Mouse (Mus musculus): ENCODE results near the gene Rcl1. TPM values are rescaled to one million over a fixed set of nuclear protein-coding genes. Genes with fewer than 3 reads are reported as not detected.

Rcl1 gene
- 22.3 and 31.4 TPM in 2 replicates for polyA plus RNA-seq (2012; rRNA removed)
- 52.1 and 54.8 TPM in 2 replicates for polyA plus RNA-seq (2014; fragmentation: Nextera tagmentation; extraction: Ambion mirVana)

DNA sequence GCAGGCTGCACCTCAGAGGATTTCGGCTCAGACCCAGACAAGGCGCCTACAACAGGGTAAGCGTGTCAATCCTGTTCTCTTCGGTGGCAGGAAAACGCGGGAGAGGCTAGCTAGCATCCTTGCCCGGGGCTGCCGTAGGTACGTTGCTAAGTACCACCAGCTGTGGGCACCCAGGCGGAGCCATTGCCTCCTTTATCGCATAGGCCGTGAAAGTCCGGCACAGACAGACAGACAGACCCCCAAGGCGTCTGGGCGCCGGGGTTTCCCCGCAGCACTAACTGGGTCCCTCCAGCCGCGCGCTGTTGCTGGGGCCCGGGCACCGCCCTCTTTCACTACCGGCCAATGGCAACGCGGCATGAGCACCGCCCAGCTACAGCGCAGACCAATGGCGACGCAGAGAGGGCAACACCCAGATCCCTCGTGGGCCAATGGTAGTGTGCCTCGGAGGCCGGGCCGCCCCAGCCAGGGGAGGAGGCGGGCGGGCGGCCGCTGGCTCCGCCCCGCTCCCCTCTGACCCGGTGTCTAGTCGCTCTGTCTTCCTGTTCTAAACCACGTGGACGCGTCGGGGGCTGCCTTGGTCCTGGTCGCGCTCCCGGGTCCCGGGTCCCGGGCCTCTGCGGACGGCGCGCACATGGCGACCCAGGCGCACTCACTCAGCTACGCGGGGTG is at the start of gene Rcl1:
Rcl1 (plus strand) TSS at position 502 of the 669 bp plus-strand sequence.
- no peaks in the 10 kb centered on the region for H3K27me3 ChIP-seq (ENCODE audit: control insufficient read depth, insufficient read depth, low read length)
- no peaks in the 10 kb centered on the region for H3K36me3 ChIP-seq (replicated peaks; ENCODE audit: control insufficient read depth, insufficient read depth, low read depth)
- peaks cover 4 to 16% of the 10 kb centered on the region in 2 experiments for H3K4me1 ChIP-seq (replicated peaks; ENCODE audit: control insufficient read depth in 2 of 2, insufficient read depth in 2 of 2, low read length in 1 of 2)
- H3K4me2 ChIP-seq (ENCODE audit: low read depth), result peak within 1 kb of the TSS; percentile 100
- peak within 1 kb of the TSS; percentile 61 for H3K27ac ChIP-seq
- peak within 1 kb of the TSS; percentile 90 for H3K9ac ChIP-seq (replicated peaks)
- DNase-seq (ENCODE audit: low read depth in 3 of 3, low spot score in 3 of 3) (peak; percentile 94 to 95 (median 95)), ATAC-seq (ENCODE audit: insufficient read depth) (peak; percentile 100)
- H3K4me3 ChIP-seq (ENCODE audit: insufficient read depth in 1 of 2, low read depth in 2 of 2, low read length in 2 of 2), result peak within 1 kb of the TSS; percentile 89 to 93
- no peaks in the 10 kb centered on the region for H3K9me3 ChIP-seq (ENCODE audit: control insufficient read depth, low read length)
- TF ChIP-seq CTCF (IDR thresholded peaks at IDR 0.05; ENCODE audit: low read depth), result no peak
- TF ChIP-seq EP300 (IDR thresholded peaks at IDR 0.05; ENCODE audit: low read depth), result no peak; the same call in 1 of the 2 replicates
- WGBS (ENCODE audit: insufficient replicate concordance), result under 1% methylated on average over 58 of the region's 58 CpGs

DNA sequence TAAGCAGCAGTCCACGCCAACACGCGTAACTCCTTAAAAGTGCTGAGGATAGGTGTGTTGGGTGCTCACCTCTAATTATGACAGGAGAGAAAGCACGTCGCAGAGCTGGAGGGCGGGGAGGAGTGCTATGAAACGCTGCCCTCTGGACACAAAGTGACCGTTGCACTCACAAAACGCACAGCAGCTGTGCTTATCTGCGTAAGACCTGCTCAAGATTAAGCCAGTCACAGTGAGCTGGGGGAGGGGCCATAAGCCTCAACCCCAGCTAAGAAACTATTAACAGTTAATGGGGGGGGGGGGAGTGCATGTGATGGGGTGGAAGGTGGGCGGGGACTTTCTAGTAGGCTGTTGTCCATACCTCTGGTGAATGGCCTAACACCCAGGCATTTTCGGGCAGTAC is 48.4 kb upstream of the Rcl1 start:
- H3K9me3 ChIP-seq (ENCODE audit: control insufficient read depth, low read length), result no peaks in the 10 kb centered on the region
- H3K4me3 ChIP-seq (ENCODE audit: insufficient read depth in 1 of 2, low read depth in 2 of 2, low read length in 2 of 2), result no peak overlapping the region
- DNase-seq (ENCODE audit: low read depth in 3 of 3, low spot score in 3 of 3) (no peak), ATAC-seq (ENCODE audit: insufficient read depth) (no peak)
- H3K4me2 ChIP-seq (ENCODE audit: low read depth), result no peak overlapping the region
- no peaks in the 10 kb centered on the region for H3K36me3 ChIP-seq (replicated peaks; ENCODE audit: control insufficient read depth, insufficient read depth, low read depth)
- TF ChIP-seq CTCF (IDR thresholded peaks at IDR 0.05; ENCODE audit: low read depth), result no peak
- TF ChIP-seq EP300 (IDR thresholded peaks at IDR 0.05; ENCODE audit: low read depth), result no peak
- no peaks in the 10 kb centered on the region for H3K27me3 ChIP-seq (ENCODE audit: control insufficient read depth, insufficient read depth, low read length)
- 44% methylated on average over 12 of the region's 12 CpGs for WGBS (ENCODE audit: insufficient replicate concordance)
- H3K9ac ChIP-seq (replicated peaks), result no peak overlapping the region
- peaks cover 0 to 20% of the 10 kb centered on the region in 2 experiments; a peak in 2 of 4 replicates for H3K4me1 ChIP-seq (replicated peaks; ENCODE audit: control insufficient read depth in 2 of 2, insufficient read depth in 2 of 2, low read length in 1 of 2)
- H3K27ac ChIP-seq, result no peak overlapping the region

DNA sequence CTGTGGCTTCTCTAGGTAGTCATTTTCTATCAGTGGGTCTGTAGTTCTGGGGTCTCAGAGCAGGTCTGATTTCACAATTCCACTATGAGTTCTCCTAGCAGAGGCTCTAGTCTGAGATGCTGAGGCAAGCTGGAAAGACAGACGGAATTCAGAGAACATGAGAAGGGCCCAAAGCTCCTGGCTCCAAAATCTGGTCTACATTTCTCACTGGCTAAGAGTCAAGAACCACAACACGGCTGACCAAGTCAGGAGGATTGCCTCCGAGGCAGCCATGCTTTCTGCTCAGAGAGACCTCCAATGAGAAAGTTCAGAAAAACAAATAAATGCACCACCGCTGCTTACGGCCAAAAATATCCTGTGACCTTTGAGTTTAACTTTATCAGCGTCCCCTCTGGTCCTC is 46.6 kb upstream of the Rcl1 start:
- no peak overlapping the region for H3K9ac ChIP-seq (replicated peaks)
- no peak overlapping the region for H3K4me3 ChIP-seq (ENCODE audit: insufficient read depth in 1 of 2, low read depth in 2 of 2, low read length in 2 of 2)
- H3K9me3 ChIP-seq (ENCODE audit: control insufficient read depth, low read length), result no peaks in the 10 kb centered on the region
- H3K27ac ChIP-seq, result no peak overlapping the region
- DNase-seq (ENCODE audit: low read depth in 3 of 3, low spot score in 3 of 3) (no peak), ATAC-seq (ENCODE audit: insufficient read depth) (no peak)
- H3K36me3 ChIP-seq (replicated peaks; ENCODE audit: control insufficient read depth, insufficient read depth, low read depth), result no peaks in the 10 kb centered on the region
- H3K27me3 ChIP-seq (ENCODE audit: control insufficient read depth, insufficient read depth, low read length), result no peaks in the 10 kb centered on the region
- no peak for TF ChIP-seq CTCF (IDR thresholded peaks at IDR 0.05; ENCODE audit: low read depth)
- TF ChIP-seq EP300 (IDR thresholded peaks at IDR 0.05; ENCODE audit: low read depth), result no peak
- no peak overlapping the region for H3K4me2 ChIP-seq (ENCODE audit: low read depth)
- H3K4me1 ChIP-seq (replicated peaks; ENCODE audit: control insufficient read depth in 2 of 2, insufficient read depth in 2 of 2, low read length in 1 of 2), result peaks cover 0 to 12% of the 10 kb centered on the region in 2 experiments; a peak in 2 of 4 replicates
- WGBS (ENCODE audit: insufficient replicate concordance), result 67% methylated on average over 6 of the region's 6 CpGs

DNA sequence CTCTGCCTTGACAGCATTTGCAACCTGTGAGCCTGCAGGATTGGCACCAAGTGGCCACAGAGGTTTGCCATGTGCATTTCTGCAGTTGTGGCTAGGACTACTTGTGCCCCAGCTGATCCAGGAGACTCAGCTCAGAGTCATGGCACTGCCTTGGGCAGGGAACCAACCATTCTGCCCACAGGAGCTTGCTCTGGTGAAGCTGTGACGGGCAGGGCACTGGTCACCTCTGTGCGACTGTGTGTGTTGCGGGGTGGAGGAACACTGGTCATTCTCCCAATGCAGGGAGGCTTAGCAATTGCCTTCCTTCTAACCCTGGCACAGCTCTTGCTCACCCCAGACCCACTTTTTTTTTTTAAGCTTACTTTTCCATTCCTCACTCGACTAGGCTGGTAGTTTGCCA is 45.7 kb upstream of the Rcl1 start:
- WGBS (ENCODE audit: insufficient replicate concordance), result 77% methylated on average over 4 of the region's 4 CpGs
- H3K9me3 ChIP-seq (ENCODE audit: control insufficient read depth, low read length), result no peaks in the 10 kb centered on the region

DNA sequence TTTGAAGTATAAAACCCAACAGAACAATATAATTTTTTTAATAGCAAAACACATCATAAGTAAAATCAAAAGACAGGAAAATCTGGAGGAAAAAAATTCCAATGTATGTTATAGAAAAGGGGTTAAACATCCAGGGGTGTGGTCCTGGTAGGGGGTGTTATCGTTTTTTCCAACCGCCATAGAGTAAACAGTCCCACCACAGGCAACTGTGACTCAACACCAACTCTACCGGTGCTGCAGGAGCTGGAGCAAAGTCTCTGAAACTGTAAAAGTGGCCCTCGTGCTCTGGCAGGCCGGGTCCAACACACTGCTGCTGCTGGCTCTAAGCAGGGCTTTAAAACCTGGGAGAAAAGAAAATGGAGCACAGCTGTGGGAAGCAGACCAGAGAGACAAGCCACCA is 42.4 kb upstream of the Rcl1 start:
- Histone ChIP-seq H3K9me3 (ENCODE audit: control insufficient read depth, low read length) (no peaks in the 10 kb centered on the region), H3K27ac (no peak overlapping the region), H3K27me3 (ENCODE audit: control insufficient read depth, insufficient read depth, low read length) (no peaks in the 10 kb centered on the region), H3K4me3 (ENCODE audit: insufficient read depth in 1 of 2, low read depth in 2 of 2, low read length in 2 of 2) (no peak overlapping the region), H3K36me3 (replicated peaks; ENCODE audit: control insufficient read depth, insufficient read depth, low read depth) (no peaks in the 10 kb centered on the region), H3K9ac (replicated peaks) (no peak overlapping the region), H3K4me2 (ENCODE audit: low read depth) (no peak overlapping the region), H3K4me1 (replicated peaks; ENCODE audit: control insufficient read depth in 2 of 2, insufficient read depth in 2 of 2, low read length in 1 of 2) (peaks cover 7 to 8% of the 10 kb centered on the region in 2 experiments)
- TF ChIP-seq CTCF (IDR thresholded peaks at IDR 0.05; ENCODE audit: low read depth), result no peak
- TF ChIP-seq EP300 (IDR thresholded peaks at IDR 0.05; ENCODE audit: low read depth), result no peak
- ATAC-seq (ENCODE audit: insufficient read depth) (no peak), DNase-seq (ENCODE audit: low read depth in 3 of 3, low spot score in 3 of 3) (no peak)
- 39% methylated on average over 5 of the region's 5 CpGs for WGBS (ENCODE audit: insufficient replicate concordance)

More for the DNA sequence above, 45.7 kb upstream of the Rcl1 start:
- Histone ChIP-seq H3K36me3 (replicated peaks; ENCODE audit: control insufficient read depth, insufficient read depth, low read depth) (no peaks in the 10 kb centered on the region), H3K27me3 (ENCODE audit: control insufficient read depth, insufficient read depth, low read length) (no peaks in the 10 kb centered on the region), H3K27ac (no peak overlapping the region), H3K9ac (replicated peaks) (no peak overlapping the region), H3K4me1 (replicated peaks; ENCODE audit: control insufficient read depth in 2 of 2, insufficient read depth in 2 of 2, low read length in 1 of 2) (peaks cover 0 to 12% of the 10 kb centered on the region in 2 experiments; a peak in 2 of 4 replicates), H3K4me2 (ENCODE audit: low read depth) (no peak overlapping the region), H3K4me3 (ENCODE audit: insufficient read depth in 1 of 2, low read depth in 2 of 2, low read length in 2 of 2) (no peak overlapping the region)
- DNase-seq (ENCODE audit: low read depth in 3 of 3, low spot score in 3 of 3), result no peak
- ATAC-seq (ENCODE audit: insufficient read depth), result no peak
- TF ChIP-seq EP300 (IDR thresholded peaks at IDR 0.05; ENCODE audit: low read depth) (no peak), CTCF (IDR thresholded peaks at IDR 0.05; ENCODE audit: low read depth) (no peak)

Measured in liver, embryonic 14.5 days (tissue).